Mouse (Mus musculus): Measurements from ENCODE around the gene Scin.

DNA sequence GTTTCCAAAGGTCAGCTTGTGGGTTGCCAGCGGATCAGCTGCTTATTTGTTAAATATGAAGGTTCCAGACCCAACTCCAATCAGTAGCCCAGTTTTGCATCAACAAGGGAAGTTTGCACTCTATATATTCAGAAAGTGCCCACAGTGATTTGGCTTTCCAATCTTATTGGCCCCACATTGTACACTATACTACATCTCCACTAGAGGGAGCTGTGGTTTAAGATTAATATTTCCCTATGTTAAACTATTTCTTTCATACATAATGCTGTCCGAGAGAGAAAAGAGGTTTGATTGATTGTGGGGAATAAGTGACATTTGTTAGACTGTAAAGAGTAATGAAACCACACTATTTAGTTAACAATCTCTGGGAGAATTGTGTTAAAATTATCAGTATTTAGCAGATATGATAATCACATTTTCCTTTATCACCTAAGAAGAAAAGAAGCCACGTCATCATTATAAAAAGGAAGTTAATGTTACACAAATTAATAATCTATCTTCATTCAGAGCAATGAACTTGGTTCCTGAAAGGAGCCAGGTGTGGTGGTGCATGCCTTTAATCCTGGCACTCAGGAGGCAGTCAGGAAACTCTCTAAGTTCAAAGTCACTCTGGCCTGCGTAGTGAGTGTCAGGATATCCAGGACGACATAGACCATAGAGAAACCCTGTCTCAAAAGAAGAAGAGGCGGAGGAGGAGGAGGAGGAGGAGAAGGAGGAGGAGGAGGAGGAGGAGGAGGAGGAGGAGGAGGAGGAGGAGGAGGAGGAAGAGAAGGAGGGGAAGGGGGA lies 51.4 kb downstream of the Scin start:
- no peak for TF ChIP-seq POLR2A (IDR thresholded peaks at IDR 0.05; ENCODE audit: extremely low read depth, insufficient read depth, low read length)
- TF ChIP-seq CTCF (IDR thresholded peaks at IDR 0.05; ENCODE audit: extremely low read depth, insufficient read depth, low read length), result no peak

All from cortical plate, adult 2 months (tissue).